Mouse (Mus musculus): ENCODE measurements at regions not wholly inside any gene's neighbourhood (a gene's known extent, or its start where the extent isn't known, plus 50 kb on each side); places are given as distances from the start of the nearest gene placed in this dataset.
"Not testable (repeated sequence)": the region's sequence is repeated elsewhere in the genome, so short reads cannot be mapped to it uniquely, and the experiment has no call there.

DNA sequence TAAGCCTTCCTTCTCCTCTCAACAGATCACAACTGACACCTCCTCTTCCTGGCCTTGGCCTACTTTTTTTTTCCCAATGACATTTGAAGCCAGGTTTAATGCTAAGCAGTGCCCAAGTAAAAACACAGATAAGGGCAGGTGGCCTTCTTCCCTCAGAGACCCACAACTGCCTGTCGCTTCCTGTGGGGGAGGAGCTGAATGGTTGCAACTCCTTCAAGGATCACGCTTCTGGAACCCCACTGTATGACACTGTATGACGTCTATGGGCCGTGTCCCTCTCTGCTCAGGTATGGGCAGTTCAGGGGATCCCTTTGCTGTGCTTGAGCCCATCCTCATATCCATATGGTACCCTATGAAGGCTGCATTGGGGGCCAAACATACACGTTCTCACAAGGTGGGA lies 103.9 kb upstream of the Fhl2 start:
- ATAC-seq (ENCODE audit: low FRiP score): no peak
- no peak for TF ChIP-seq CTCF (IDR thresholded peaks at IDR 0.05)

DNA sequence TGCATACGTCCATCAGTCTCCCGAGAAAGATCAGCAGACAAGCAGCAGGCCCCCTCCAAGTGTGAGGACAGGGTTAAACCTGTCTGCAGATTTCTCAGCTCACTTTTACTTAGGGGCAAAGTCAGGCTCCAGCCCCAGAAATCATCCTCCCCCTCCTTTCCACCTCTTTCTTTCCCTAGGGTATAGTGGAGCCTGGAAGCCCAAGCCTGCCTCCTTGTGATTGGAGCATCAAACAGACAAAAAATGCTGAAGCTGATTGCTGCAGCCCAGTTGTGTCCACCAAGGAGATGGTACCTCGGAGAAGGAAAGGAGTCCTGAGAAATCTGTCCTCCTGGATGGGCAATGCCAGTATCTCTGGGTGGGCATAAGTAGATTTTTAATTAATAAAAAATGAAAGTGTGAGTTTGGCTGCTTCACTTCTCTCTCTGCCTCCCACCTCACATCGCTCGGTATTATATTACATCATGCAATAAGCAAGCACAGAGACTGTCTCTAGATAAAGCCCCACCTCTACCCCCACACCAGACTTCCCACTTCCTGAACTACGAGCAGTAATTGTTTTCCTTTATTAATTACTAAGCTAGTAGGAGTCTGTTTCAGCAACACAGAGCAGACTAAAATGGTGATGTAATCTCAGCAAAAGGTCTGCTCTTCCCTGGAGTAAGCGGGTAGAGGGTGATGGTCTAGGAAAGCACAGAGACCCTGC lies 105.2 kb upstream of the Fhl2 start:
- Histone ChIP-seq H3K4me1 (ENCODE audit: insufficient read depth, low read length) (no peaks in the 10 kb centered on the region), H3K4me2 (ENCODE audit: low read depth, low read length, poor library complexity, severe bottlenecking) (no peak overlapping the region), H3K9ac (replicated peaks; ENCODE audit: low read length, poor library complexity, severe bottlenecking) (no peak overlapping the region), H3K27ac (ENCODE audit: low read depth, low read length) (no peak overlapping the region), H3K27me3 (ENCODE audit: insufficient read depth, low read length) (no peaks in the 10 kb centered on the region), H3K9me3 (ENCODE audit: low read length) (no peaks in the 10 kb centered on the region), H3K36me3 (ENCODE audit: insufficient read depth, low read length) (no peaks in the 10 kb centered on the region), H3K4me3 (ENCODE audit: low read depth, low read length) (no peak overlapping the region)
- WGBS: 88% methylated on average over 7 of the region's 7 CpGs
- DNase-seq (ENCODE audit: low spot score) (no peak), ATAC-seq (ENCODE audit: low FRiP score) (no peak)
- TF ChIP-seq CTCF (IDR thresholded peaks at IDR 0.05): no peak

More for the DNA sequence above, 103.9 kb upstream of the Fhl2 start:
- H3K4me3 ChIP-seq (ENCODE audit: low read depth, low read length): no peak overlapping the region
- no peaks in the 10 kb centered on the region for H3K9me3 ChIP-seq (ENCODE audit: low read length)
- no peaks in the 10 kb centered on the region for H3K27me3 ChIP-seq (ENCODE audit: insufficient read depth, low read length)
- no peaks in the 10 kb centered on the region for H3K36me3 ChIP-seq (ENCODE audit: insufficient read depth, low read length)
- no peak overlapping the region for H3K9ac ChIP-seq (replicated peaks; ENCODE audit: low read length, poor library complexity, severe bottlenecking)
- no peak overlapping the region for H3K4me2 ChIP-seq (ENCODE audit: low read depth, low read length, poor library complexity, severe bottlenecking)
- H3K4me1 ChIP-seq (ENCODE audit: insufficient read depth, low read length): no peaks in the 10 kb centered on the region
- DNase-seq (ENCODE audit: low spot score): no peak
- 93% methylated on average over 5 of the region's 5 CpGs for WGBS
- H3K27ac ChIP-seq (ENCODE audit: low read depth, low read length): no peak overlapping the region

DNA sequence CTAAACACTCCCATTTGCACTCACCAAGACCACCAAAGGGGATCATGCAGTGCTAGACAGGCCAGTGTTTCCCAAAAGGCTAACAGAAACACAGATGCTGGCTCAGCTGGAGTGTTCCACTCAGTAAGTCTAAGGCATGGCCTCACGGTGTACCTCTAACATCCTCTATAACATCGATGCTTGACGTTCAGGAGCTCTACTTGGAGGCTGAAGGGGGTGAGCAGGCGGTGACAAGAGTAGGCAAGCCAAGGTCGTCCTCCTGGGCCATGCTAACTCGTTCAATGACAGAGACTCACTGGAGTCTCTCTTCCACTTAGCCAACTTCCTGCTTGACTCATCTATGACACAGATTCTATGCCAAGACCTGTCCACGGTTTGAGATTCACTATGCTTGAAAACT lies 105.9 kb upstream of the Fhl2 start:
- H3K4me2 ChIP-seq (ENCODE audit: low read depth, low read length, poor library complexity, severe bottlenecking): no peak overlapping the region
- TF ChIP-seq CTCF (IDR thresholded peaks at IDR 0.05): no peak
- no peaks in the 10 kb centered on the region for H3K36me3 ChIP-seq (ENCODE audit: insufficient read depth, low read length)
- ATAC-seq (ENCODE audit: low FRiP score) (no peak), DNase-seq (ENCODE audit: low spot score) (no peak)
- 92% methylated on average over 7 of the region's 7 CpGs for WGBS
- no peaks in the 10 kb centered on the region for H3K27me3 ChIP-seq (ENCODE audit: insufficient read depth, low read length)
- H3K9me3 ChIP-seq (ENCODE audit: low read length): no peaks in the 10 kb centered on the region
- no peaks in the 10 kb centered on the region for H3K4me1 ChIP-seq (ENCODE audit: insufficient read depth, low read length)
- no peak overlapping the region for H3K4me3 ChIP-seq (ENCODE audit: low read depth, low read length)
- H3K9ac ChIP-seq (replicated peaks; ENCODE audit: low read length, poor library complexity, severe bottlenecking): no peak overlapping the region
- H3K27ac ChIP-seq (ENCODE audit: low read depth, low read length): no peak overlapping the region

DNA sequence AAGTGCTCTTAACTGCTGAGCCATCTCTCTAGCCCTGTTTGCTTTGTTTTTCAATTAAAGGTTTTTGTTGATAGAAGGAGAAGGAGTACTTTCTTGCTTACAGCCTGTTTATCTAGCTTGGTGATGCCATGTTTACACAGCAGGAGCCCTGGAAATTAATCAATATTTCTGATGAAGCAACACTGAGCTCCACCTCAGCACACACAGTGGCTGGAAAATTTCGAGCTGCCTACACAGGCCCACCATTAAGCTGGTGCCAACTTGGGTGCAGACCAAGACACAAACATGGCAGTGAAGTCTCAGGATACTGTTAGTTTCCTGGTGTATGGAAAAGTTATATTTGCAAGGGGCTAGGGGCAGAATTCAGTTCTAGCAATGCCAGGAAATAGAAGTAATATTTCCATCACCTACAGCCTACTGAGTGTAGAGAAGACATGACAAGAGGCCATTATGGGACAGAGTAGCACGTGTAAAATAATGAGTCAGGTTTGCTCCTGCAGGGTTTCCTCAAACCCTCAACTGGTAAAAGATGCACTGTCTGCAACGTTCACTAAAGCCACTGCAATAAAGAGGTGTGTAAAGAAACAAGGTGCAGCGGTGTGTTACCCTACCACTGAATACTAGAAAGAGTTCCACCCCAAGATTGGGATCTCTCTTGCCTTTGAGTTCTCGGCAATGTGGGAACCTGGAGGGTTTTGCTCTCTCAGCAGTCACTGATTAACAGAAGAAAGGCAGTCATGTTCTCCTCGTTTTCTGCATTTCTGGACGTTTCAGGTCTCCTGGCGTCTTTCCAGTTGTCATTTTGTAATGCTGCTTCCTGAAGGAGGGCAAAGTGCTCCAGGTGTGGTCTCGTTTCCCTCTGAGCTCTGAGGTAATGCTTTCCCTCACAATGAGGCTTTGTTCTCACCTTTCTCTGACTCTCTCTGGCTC lies 108.8 kb upstream of the Fhl2 start:
- DNase-seq (ENCODE audit: low spot score) (no peak), ATAC-seq (ENCODE audit: low FRiP score) (no peak)
- Histone ChIP-seq H3K9ac (replicated peaks; ENCODE audit: low read length, poor library complexity, severe bottlenecking) (no peak overlapping the region), H3K4me3 (ENCODE audit: low read depth, low read length) (no peak overlapping the region), H3K27me3 (ENCODE audit: insufficient read depth, low read length) (no peaks in the 10 kb centered on the region), H3K9me3 (ENCODE audit: low read length) (no peaks in the 10 kb centered on the region), H3K27ac (ENCODE audit: low read depth, low read length) (no peak overlapping the region), H3K4me2 (ENCODE audit: low read depth, low read length, poor library complexity, severe bottlenecking) (no peak overlapping the region), H3K36me3 (ENCODE audit: insufficient read depth, low read length) (no peaks in the 10 kb centered on the region), H3K4me1 (ENCODE audit: insufficient read depth, low read length) (peaks cover 3% of the 10 kb centered on the region; the same call in 1 of the 2 replicates)
- TF ChIP-seq CTCF (IDR thresholded peaks at IDR 0.05): no peak
- WGBS: 68% methylated on average over 9 of the region's 9 CpGs

DNA sequence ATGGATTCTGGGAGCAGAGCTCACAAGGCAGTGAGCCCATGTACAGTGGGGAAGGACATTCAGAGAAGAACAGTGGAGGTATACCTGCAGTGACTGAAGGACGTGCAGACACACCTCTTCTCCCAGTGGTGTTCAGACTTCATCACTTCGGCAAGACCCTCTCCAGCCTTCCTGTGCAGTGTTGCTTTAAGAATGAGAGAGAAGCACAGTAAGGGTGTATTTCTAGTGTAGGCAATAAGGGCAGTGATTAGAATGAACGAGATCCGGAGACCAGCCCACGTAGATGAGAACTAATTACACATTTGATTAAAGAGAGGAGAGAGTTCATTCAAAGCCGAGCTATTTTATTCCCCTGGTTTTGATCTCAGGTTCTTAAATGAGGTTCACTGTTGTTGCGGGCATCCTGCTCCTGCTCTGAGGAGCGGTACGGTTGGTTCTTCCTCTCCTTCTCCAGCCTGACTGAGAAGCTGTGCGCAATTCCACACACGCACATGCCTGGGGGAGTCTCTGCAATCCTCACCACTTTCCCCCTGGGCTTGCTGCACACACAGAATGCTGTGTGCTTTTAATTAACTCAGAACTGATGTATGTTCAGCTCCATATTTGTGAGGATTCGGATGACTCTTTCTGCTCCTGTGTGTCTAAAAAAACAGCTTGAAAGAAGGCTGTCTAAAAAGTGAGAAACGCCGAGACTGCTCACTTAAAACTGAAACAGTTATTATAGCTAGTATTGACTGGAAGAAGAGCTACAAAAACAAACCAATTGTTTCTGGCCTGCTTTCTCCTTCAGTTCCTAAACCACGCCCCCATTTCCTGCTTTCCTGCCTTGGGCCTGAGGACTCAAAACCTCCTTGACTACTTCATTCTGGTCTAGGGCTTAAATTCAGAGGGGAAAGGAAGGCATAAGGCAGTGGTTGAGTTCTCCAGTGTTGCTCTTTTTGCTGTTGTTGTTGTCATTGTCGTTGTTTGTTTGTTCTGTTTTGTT lies 114.2 kb upstream of the Fhl2 start:
- peaks cover 3% of the 10 kb centered on the region; the same call in 1 of the 2 replicates for H3K4me1 ChIP-seq (ENCODE audit: insufficient read depth, low read length)
- ATAC-seq (ENCODE audit: low FRiP score) (peak; percentile 69; the same call in 1 of the 2 replicates), DNase-seq (ENCODE audit: low spot score) (peak; percentile 20)

DNA sequence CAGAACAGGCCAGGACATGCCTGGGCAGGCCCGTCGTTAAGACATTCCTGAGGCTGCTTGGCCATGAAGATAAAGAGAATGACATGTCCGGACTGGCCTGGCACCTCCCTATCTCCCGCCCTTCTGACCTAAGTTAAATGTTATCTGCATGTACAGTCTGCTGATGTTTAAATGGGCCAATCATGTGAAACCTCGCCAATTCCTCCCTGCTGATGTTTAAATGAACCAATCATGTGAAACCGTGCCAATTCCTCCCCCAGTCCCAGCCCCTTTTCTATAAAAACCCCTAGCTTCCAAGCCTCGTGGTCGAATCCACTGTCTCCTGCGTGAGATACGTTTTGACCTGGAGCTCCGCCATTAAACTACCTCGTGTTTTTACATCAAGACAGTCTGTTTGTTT lies 119.5 kb upstream of the Fhl2 start:
- not testable (repeated sequence) for H3K4me2 ChIP-seq (ENCODE audit: low read depth, low read length, poor library complexity, severe bottlenecking); DNase-seq (ENCODE audit: low spot score); H3K9ac ChIP-seq (replicated peaks; ENCODE audit: low read length, poor library complexity, severe bottlenecking); H3K9me3 ChIP-seq (ENCODE audit: low read length); H3K4me3 ChIP-seq (ENCODE audit: low read depth, low read length); H3K27me3 ChIP-seq (ENCODE audit: insufficient read depth, low read length); H3K36me3 ChIP-seq (ENCODE audit: insufficient read depth, low read length); H3K27ac ChIP-seq (ENCODE audit: low read depth, low read length); H3K4me1 ChIP-seq (ENCODE audit: insufficient read depth, low read length); ATAC-seq (ENCODE audit: low FRiP score)
- WGBS: 86% methylated on average over 12 of the region's 12 CpGs

More for the DNA sequence above, 114.2 kb upstream of the Fhl2 start:
- H3K27ac ChIP-seq (ENCODE audit: low read depth, low read length): peak overlapping the region; percentile 6; the same call in 1 of the 2 replicates
- H3K4me2 ChIP-seq (ENCODE audit: low read depth, low read length, poor library complexity, severe bottlenecking): peak overlapping the region; percentile 12; the same call in 1 of the 2 replicates
- no peaks in the 10 kb centered on the region for H3K27me3 ChIP-seq (ENCODE audit: insufficient read depth, low read length)
- H3K9ac ChIP-seq (replicated peaks; ENCODE audit: low read length, poor library complexity, severe bottlenecking): no peak overlapping the region
- H3K4me3 ChIP-seq (ENCODE audit: low read depth, low read length): no peak overlapping the region
- H3K9me3 ChIP-seq (ENCODE audit: low read length): no peaks in the 10 kb centered on the region
- H3K36me3 ChIP-seq (ENCODE audit: insufficient read depth, low read length): no peaks in the 10 kb centered on the region
- WGBS: 50% methylated on average over 16 of the region's 16 CpGs
- no peak for TF ChIP-seq CTCF (IDR thresholded peaks at IDR 0.05)

All from midbrain, postnatal 0 days (tissue).